Mouse (Mus musculus) brain, embryonic 14.5 days (tissue): ENCODE measurements around the gene 4930432K21Rik.

Experiments
- CTCF ChIP-seq: fragments of 200-500 bp; IDR thresholded peaks from 2 replicates; pipeline ENCODE4 v1.5.1; 2012; ENCODE audit warnings: inconsistent platforms, mild to moderate bottlenecking, moderate library complexity, borderline replicate concordance; ENCODE audit not compliant: insufficient read depth, insufficient read length; ENCODE audit errors: extremely low read depth
- POLR2A ChIP-seq: fragments of 200-500 bp; IDR thresholded peaks from 2 replicates; pipeline ENCODE4 v1.6.1; 2012; ENCODE audit warnings: mild to moderate bottlenecking, inconsistent platforms, borderline replicate concordance; ENCODE audit not compliant: poor library complexity, insufficient read depth, insufficient read length, severe bottlenecking; ENCODE audit errors: extremely low read depth

- no peak for TF ChIP-seq POLR2A
- TF ChIP-seq CTCF, result no peak
Observed at GRCm38 (mm10) chr8:84144636-84145245, 3.1 kb upstream of the 4930432K21Rik start.
